Mouse (Mus musculus) lung, embryonic 14.5 days (tissue): ENCODE measurements around the gene Klhl29. TPM values are rescaled to one million over a fixed set of nuclear protein-coding genes. Genes with fewer than 3 reads are reported as not detected.

Source experiments
- ATAC-seq: fragments of 200-750 bp; cut with Nextera tagmentation; 2 replicates; pipeline ENCODE4 v1.8.0; 2017; ENCODE audit warnings: mild to moderate bottlenecking, moderate TSS enrichment, moderate library complexity; ENCODE audit not compliant: insufficient read depth
- DNase-seq: peaks from one replicate; pipeline ENCODE4 v3.0.0-alpha.2; 2015
- H3K27ac ChIP-seq: fragments of 300-500 bp; sonication (generic); 2 replicates; pipeline ENCODE4 v1.5.1; 2014; ENCODE audit warnings: low read depth, mild to moderate bottlenecking, moderate library complexity
- H3K27me3 ChIP-seq: fragments of 300-500 bp; sonication (generic); 2 replicates; pipeline ENCODE4 v1.6.1; 2014; ENCODE audit warnings: low read length, control low read depth; ENCODE audit not compliant: insufficient read depth
- H3K36me3 ChIP-seq: fragments of 300-500 bp; sonication (generic); 2 replicates; pipeline ENCODE4 v1.6.1; 2014; ENCODE audit warnings: control low read depth; ENCODE audit not compliant: insufficient read depth
- H3K4me1 ChIP-seq: fragments of 300-500 bp; sonication (generic); 2 replicates; pipeline ENCODE4 v1.6.1; 2014; ENCODE audit warnings: antibody characterized with exemption, control low read depth; ENCODE audit not compliant: insufficient read depth
- H3K4me2 ChIP-seq: fragments of 300-500 bp; sonication (generic); 2 replicates; pipeline ENCODE4 v1.6.1; 2014; ENCODE audit warnings: mild to moderate bottlenecking
- H3K4me3 ChIP-seq: fragments of 300-500 bp; sonication (generic); 2 replicates; pipeline ENCODE4 v1.5.1; 2014; ENCODE audit warnings: low read depth, low read length
- H3K9ac ChIP-seq: fragments of 300-500 bp; sonication (generic); 2 replicates; pipeline ENCODE4 v1.6.1; 2014
- H3K9me3 ChIP-seq: fragments of 300-500 bp; sonication (generic); 2 replicates; pipeline ENCODE4 v1.6.1; 2016; ENCODE audit warnings: low read depth, low read length, control low read depth
- CTCF ChIP-seq: IDR thresholded peaks from 2 replicates; pipeline ENCODE4 v1.5.1; 2016; ENCODE audit warnings: antibody characterized with exemption, low read depth
- WGBS: fragments of 180-500 bp; shearing (Covaris S2); extraction: QIAGEN DNeasy Blood & Tissue Kit; methylation state at CpG from one replicate; pipeline ENCODE4 v1.1.7; 2014; 5-methylcytosine and 5-hydroxymethylcytosine counted together
- polyA plus RNA-seq: library from polyadenylated mRNA; unstranded; fragments of >200 nt; fragmentation: Nextera tagmentation; extraction: Ambion mirVana; gene quantifications from 2 replicates; pipeline ENCODE4 v1.2.1, GENCODE M21; 2014

Gene Klhl29
- polyA plus RNA-seq, 1 experiment from 2014 or later = 1.2 TPM

GRCm38 (mm10) chr12:5084714-5085113, 290.8 kb downstream of the Klhl29 start:
- Histone ChIP-seq H3K36me3 (no peaks in the 10 kb centered on the region), H3K4me3 (no peak overlapping the region), H3K9me3 (no peaks in the 10 kb centered on the region), H3K27ac (no peak overlapping the region), H3K9ac (no peak overlapping the region), H3K27me3 (no peaks in the 10 kb centered on the region), H3K4me2 (no peak overlapping the region), H3K4me1 (peaks cover 15% of the 10 kb centered on the region)
- TF ChIP-seq CTCF = no peak
- 90% methylated on average over 5 of the region's 5 CpGs for WGBS
- no peak for ATAC-seq
- no peak for DNase-seq

- Histone ChIP-seq H3K4me2 (no peak overlapping the region), H3K4me1 (no peaks in the 10 kb centered on the region), H3K27me3 (no peaks in the 10 kb centered on the region), H3K36me3 (no peaks in the 10 kb centered on the region), H3K9me3 (no peaks in the 10 kb centered on the region), H3K27ac (no peak overlapping the region), H3K9ac (no peak overlapping the region), H3K4me3 (no peak overlapping the region)
- no peak for DNase-seq
- 90% methylated on average over 4 of the region's 4 CpGs for WGBS
- TF ChIP-seq CTCF = no peak
- no peak for ATAC-seq
Measured at GRCm38 (mm10) chr12:5081480-5081879, 294.0 kb downstream of the Klhl29 start.

DNA sequence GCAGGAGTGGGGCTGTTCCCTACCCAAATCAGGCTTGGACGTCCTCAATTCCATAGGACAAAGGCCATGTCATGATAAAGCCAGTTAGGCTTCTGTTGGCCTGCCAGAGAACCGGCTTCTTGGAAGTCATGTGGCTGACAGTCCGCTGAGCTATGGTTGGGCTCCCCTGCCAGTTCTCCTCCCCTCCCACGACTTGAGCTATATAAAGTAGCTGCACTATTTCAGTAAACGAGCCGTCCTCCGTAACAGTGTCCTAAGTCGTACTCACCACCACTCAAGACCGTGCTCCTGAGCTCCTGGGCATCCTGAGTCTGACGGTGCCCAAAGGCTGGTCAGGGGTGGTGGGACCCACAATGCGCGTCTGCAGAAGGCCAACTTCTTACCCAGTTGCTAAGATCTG, 302.3 kb downstream of the Klhl29 start:
- Histone ChIP-seq H3K9ac (no peak overlapping the region), H3K9me3 (no peaks in the 10 kb centered on the region), H3K4me2 (no peak overlapping the region), H3K4me3 (no peak overlapping the region), H3K27me3 (no peaks in the 10 kb centered on the region), H3K36me3 (no peaks in the 10 kb centered on the region), H3K4me1 (no peaks in the 10 kb centered on the region), H3K27ac (no peak overlapping the region)
- ATAC-seq (no peak), DNase-seq (no peak)
- no peak for TF ChIP-seq CTCF
- 74% methylated on average over 12 of the region's 12 CpGs for WGBS

DNA sequence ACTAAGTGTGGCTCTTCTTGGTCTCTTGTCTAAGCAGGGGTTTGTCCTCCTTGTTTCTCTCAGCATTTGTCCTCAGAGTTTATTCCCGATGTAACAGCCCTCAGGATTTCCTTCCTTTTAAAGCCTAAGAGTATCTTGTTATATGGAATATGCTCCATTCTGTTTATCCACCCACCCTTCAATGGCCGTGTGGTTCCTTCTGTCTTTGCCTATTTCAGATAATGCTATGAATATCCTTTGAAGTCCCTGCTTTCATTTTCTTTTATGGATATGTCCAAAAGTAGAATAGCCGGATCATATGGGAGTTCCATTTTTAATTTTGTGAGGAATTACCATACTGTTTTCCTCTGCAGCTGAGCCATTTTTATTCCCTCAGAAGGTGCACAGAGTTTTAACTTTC, 305.4 kb downstream of the Klhl29 start:
- H3K4me1 ChIP-seq = no peaks in the 10 kb centered on the region
- 76% methylated on average over 3 of the region's 3 CpGs for whole genome bisulfite sequencing
- ATAC-seq = no peak
- no peaks in the 10 kb centered on the region for H3K36me3 ChIP-seq
- H3K27ac ChIP-seq = no peak overlapping the region
- no peaks in the 10 kb centered on the region for H3K27me3 ChIP-seq
- no peak overlapping the region for H3K4me3 ChIP-seq
- no peaks in the 10 kb centered on the region for H3K9me3 ChIP-seq
- H3K9ac ChIP-seq = no peak overlapping the region
- no peak overlapping the region for H3K4me2 ChIP-seq
- TF ChIP-seq CTCF = no peak
- no peak for DNase-seq

- no peaks in the 10 kb centered on the region for H3K9me3 ChIP-seq
- H3K27me3 ChIP-seq = no peaks in the 10 kb centered on the region
- no peak for DNase-seq
- no peak overlapping the region for H3K27ac ChIP-seq
- no peak for ATAC-seq
- H3K9ac ChIP-seq = no peak overlapping the region
- 60% methylated on average over 3 of the region's 3 CpGs for WGBS
- TF ChIP-seq CTCF = no peak
- no peaks in the 10 kb centered on the region for H3K4me1 ChIP-seq
- H3K36me3 ChIP-seq = no peaks in the 10 kb centered on the region
- no peak overlapping the region for H3K4me3 ChIP-seq
- H3K4me2 ChIP-seq = no peak overlapping the region
Measured at GRCm38 (mm10) chr12:5067590-5067989, 307.9 kb downstream of the Klhl29 start.

DNA sequence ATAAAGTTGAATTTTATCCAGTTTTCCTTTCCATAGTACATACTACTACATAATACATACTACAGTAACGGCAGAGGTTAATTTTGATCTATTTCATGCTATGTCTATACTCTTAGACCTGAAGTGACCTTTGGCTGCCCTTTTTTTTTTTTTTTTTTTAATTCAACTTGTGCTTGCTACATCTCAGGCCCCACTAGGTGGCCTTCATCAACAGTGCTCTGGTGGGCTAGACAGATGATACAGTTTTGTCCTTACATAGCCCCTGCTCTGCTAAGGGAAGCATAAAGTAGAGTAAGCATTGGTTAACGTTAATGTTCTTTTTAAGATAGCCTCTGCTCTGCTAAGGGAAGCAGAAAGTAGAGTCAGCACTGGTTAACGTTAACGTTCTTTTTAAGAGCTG, 327.4 kb downstream of the Klhl29 start:
- ATAC-seq (no peak), DNase-seq (no peak)
- no peak overlapping the region for H3K9ac ChIP-seq
- H3K4me3 ChIP-seq = no peak overlapping the region
- WGBS = 88% methylated on average over 4 of the region's 4 CpGs
- no peak for TF ChIP-seq CTCF
- peaks cover 10% of the 10 kb centered on the region for H3K36me3 ChIP-seq
- H3K27me3 ChIP-seq = no peaks in the 10 kb centered on the region
- H3K4me2 ChIP-seq = no peak overlapping the region
- no peak overlapping the region for H3K27ac ChIP-seq
- peaks cover 16% of the 10 kb centered on the region; the same call in 1 of the 2 replicates for H3K9me3 ChIP-seq
- no peaks in the 10 kb centered on the region for H3K4me1 ChIP-seq

DNA sequence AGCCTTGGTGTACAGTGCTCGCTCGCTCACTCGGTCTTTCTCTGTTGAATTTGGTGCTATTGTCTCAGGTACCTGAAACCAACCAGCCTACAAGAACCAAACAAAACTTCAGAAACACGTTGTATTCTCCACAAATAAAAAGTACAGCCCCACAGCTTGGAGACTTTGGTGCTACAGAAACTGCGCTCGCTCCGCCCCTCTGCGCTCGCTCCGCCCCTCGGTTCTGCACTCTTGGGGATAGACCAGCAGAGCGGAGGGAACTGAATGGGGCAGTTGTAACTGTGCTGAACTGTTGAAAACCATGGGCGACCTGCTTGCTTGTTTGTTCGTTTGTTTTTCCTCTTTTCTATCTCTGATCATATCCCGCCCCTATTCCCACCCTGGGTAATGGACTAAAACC, 331.3 kb downstream of the Klhl29 start:
- peaks cover 21% of the 10 kb centered on the region for H3K36me3 ChIP-seq
- H3K9me3 ChIP-seq = no peaks in the 10 kb centered on the region
- DNase-seq (no peak), ATAC-seq (no peak)
- WGBS = 88% methylated on average over 15 of the region's 15 CpGs
- no peak overlapping the region for H3K9ac ChIP-seq
- no peak overlapping the region for H3K4me3 ChIP-seq
- no peaks in the 10 kb centered on the region for H3K27me3 ChIP-seq
- no peak for TF ChIP-seq CTCF
- H3K4me1 ChIP-seq = no peaks in the 10 kb centered on the region
- H3K27ac ChIP-seq = no peak overlapping the region
- no peak overlapping the region for H3K4me2 ChIP-seq

- H3K36me3 ChIP-seq = peaks cover 57% of the 10 kb centered on the region
Measured at GRCm38 (mm10) chr12:5038008-5038407, 337.5 kb downstream of the Klhl29 start.

More at GRCm38 (mm10) chr12:5038008-5038407, 337.5 kb downstream of the Klhl29 start:
- Histone ChIP-seq H3K27ac (no peak overlapping the region), H3K27me3 (no peaks in the 10 kb centered on the region), H3K4me2 (no peak overlapping the region), H3K4me1 (no peaks in the 10 kb centered on the region), H3K4me3 (no peak overlapping the region), H3K9ac (no peak overlapping the region), H3K9me3 (no peaks in the 10 kb centered on the region)
- TF ChIP-seq CTCF = no peak
- 96% methylated on average over 2 of the region's 2 CpGs for WGBS
- ATAC-seq (no peak), DNase-seq (no peak)
